11 mouse cellular contexts compared by ENCODE assay signal in the genomic region with DNA sequence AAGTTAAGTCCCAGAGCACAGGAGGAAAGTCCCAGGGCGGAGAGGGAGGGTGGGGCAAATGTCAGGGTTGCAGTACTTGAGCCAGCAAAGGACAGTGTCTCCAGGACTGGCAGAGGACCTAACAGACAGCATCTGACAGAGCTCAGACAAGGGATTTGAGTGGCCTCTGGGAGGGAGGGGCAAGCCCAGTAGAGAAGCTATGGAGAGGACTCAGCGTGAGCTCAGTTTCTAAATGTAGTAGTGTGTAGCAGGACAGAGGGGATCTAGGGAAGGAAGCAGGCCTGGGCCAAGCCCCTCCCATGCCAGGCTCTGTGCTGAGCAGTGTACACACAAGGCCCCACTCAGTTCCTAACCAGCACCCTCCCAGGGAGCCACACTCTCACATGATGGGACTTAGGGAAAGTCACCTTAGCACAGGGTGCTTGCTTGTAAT.
DNase-seq lines count a peak whose midpoint lies in the region; ATAC-seq lines count a peak whose summit lies in the region.
"Had no signal": no experiment of that assay in that cellular context is flagged by ENCODE, and none has a peak within 500 bp of the region (broad histone marks: within the 10 kb centered on the region; RNA-seq: fewer than 3 reads in every experiment).

No protein-coding gene starts in this region.

- intact Hi-C loops in heart, postnatal 10 days (cut with DNase I), result no loop called here
- intact Hi-C loops in left cerebral cortex, postnatal 36 days (cut with DNase I), result no loop called here

- WGBS in forebrain, embryonic 11.5 days, result 68% methylated on average over 2 of the region's 2 CpGs

- no peaks in the 10 kb centered on the region for H3K27me3 ChIP-seq in forebrain, embryonic 11.5 days (ENCODE audit: control insufficient read depth, insufficient read depth, low read length)
- H3K27me3 ChIP-seq: liver, embryonic 13.5 days had no signal

- no peak overlapping the region for H3K9ac ChIP-seq in forebrain, embryonic 11.5 days (ENCODE audit: low read length)
- H3K9ac ChIP-seq: liver, embryonic 13.5 days had no signal

- H3K4me1 ChIP-seq in forebrain, embryonic 11.5 days (replicated peaks; ENCODE audit: control insufficient read depth, insufficient read depth, low read length), result no peaks in the 10 kb centered on the region

- no peaks in the 10 kb centered on the region for H3K9me3 ChIP-seq in forebrain, embryonic 11.5 days (ENCODE audit: control insufficient read depth, low read length)
- H3K9me3 ChIP-seq: liver, embryonic 13.5 days had no signal

- no peak overlapping the region for H3K27ac ChIP-seq in forebrain, embryonic 11.5 days (ENCODE audit: low read depth, low read length)
- H3K27ac ChIP-seq: liver, embryonic 13.5 days had no signal

- no peak overlapping the region for H3K4me2 ChIP-seq in forebrain, embryonic 11.5 days (ENCODE audit: low read depth, low read length, severe bottlenecking)
- H3K4me2 ChIP-seq: liver, embryonic 13.5 days had no signal

- peak; percentile 3 for DNase-seq in kidney, adult 11 months
- DNase-seq in kidney, adult 18-20 months, result no peak
- DNase-seq in gastrocnemius, adult 18-20 months (ENCODE audit: low spot score), result peak; percentile 70
- DNase-seq in heart, postnatal 10 days, result peak; percentile 67 to 77
- DNase-seq in lung, postnatal 25 days (ENCODE audit: low spot score), result peak; percentile 25
- DNase-seq in left cerebral cortex, postnatal 36 days (ENCODE audit: low spot score in 2 of 2), result no peak
- no peak for DNase-seq in cerebellum, adult 11 months
- DNase-seq in forebrain, embryonic 11.5 days (ENCODE audit: low spot score), result no peak
- DNase-seq: B cell, adult 2 months; liver, embryonic 13.5 days had no signal

- no peak overlapping the region for H3K4me3 ChIP-seq in forebrain, embryonic 11.5 days (ENCODE audit: low read depth, low read length)
- H3K4me3 ChIP-seq: liver, embryonic 13.5 days had no signal

- no peaks in the 10 kb centered on the region for H3K36me3 ChIP-seq in forebrain, embryonic 11.5 days (ENCODE audit: control insufficient read depth, insufficient read depth, low read length)
- H3K36me3 ChIP-seq: liver, embryonic 13.5 days had no signal

- ATAC-seq in forebrain, embryonic 11.5 days (replicated peaks; ENCODE audit: low FRiP score), result no peak
- ATAC-seq: hindbrain, embryonic 16.5 days had no signal

Comparison
In these comparisons a context has a peak if more than half of its experiments do, and no peak if none do; other contexts are left out.
1. DNase-seq: peak in kidney, adult 11 months (single experiment), gastrocnemius, adult 18-20 months (single experiment), heart, postnatal 10 days (2 of 2) and lung, postnatal 25 days (single experiment); none in kidney, adult 18-20 months (single experiment), left cerebral cortex, postnatal 36 days (0 of 2), cerebellum, adult 11 months (single experiment) and forebrain, embryonic 11.5 days (single experiment).